Mouse (Mus musculus) heart, postnatal 0 days (tissue): ENCODE data around the gene Gfod1.

Experiments used
- CTCF ChIP-seq: IDR thresholded peaks from 2 replicates; pipeline ENCODE4 v1.5.1; 2016; ENCODE audit warnings: antibody characterized with exemption, control low read depth, low read depth
- EP300 ChIP-seq: IDR thresholded peaks from 2 replicates; pipeline ENCODE4 v1.6.1; 2016; ENCODE audit warnings: antibody characterized with exemption, low read depth

GRCm38 (mm10) chr13:43262114-43262739 lies 41.7 kb downstream of the Gfod1 start:
- TF ChIP-seq CTCF, result no peak
- 0 out of 2 replicates have a peak, but pooled peaks have one; percentile 31 for TF ChIP-seq EP300
